Mouse (Mus musculus) testis, adult 2 months (tissue): ENCODE results near the gene Ubtd1.

ENCODE experiments used
- CTCF ChIP-seq: fragments of 200-500 bp; IDR thresholded peaks from 2 replicates; pipeline ENCODE4 v1.5.1; 2012; ENCODE audit warnings: low read depth, mild to moderate bottlenecking, inconsistent platforms, low read length, moderate library complexity; ENCODE audit not compliant: control insufficient read depth, insufficient read depth, insufficient replicate concordance
- POLR2A ChIP-seq: fragments of 200-500 bp; IDR thresholded peaks from 2 replicates; pipeline ENCODE4 v1.6.1; 2012; ENCODE audit warnings: low read depth, mild to moderate bottlenecking, inconsistent platforms, low read length, moderate library complexity; ENCODE audit not compliant: control insufficient read depth

DNA sequence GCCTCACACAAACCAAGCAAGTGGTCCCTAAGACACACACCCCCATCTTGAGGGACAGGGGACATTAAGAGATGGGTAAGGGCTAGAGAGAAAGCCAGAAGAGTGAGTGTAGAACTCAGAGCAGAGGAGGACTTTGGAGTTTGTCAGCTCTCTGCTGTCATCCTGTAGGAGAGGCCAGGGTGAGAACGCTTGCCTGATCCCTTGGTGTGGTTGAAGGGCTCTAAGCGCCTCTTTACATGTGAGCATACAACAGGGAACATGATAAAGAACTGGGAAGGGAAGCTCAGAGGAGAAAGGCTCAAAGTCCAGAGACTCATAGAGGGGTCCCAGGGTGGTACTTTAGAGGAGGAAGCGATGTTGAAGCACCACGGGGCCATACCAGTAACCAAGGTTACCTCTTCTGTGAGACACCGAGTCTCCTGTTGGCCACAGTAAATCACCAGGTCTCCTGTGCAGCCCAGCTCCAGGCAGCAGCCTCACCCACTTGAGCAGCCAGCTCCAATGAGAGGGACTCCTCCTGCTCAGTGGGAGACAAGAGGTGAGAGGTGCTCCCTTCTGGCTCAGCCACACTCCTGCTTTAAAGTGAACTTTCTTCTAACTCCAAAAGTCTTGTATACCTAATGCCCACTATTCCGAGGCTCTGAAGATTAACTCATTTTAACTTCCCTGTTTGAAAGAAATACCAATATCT lies 75.3 kb downstream of the Ubtd1 start:
- TF ChIP-seq POLR2A (no peak), CTCF (no peak)
